Mouse (Mus musculus): ENCODE measurements around the gene Kcnd1.
"Not testable (repeated sequence)": the region's sequence is repeated elsewhere in the genome, so short reads cannot be mapped to it uniquely, and the experiment has no call there.

Gene Kcnd1

GRCm38 (mm10) chrX:7821865-7822779 is at the start of gene Kcnd1:
Kcnd1 (plus strand) TSS chrX:7822289.
- no peak for DNase-seq (ENCODE audit: low read depth)

GRCm38 (mm10) chrX:7772766-7773165 is 49.3 kb upstream of the Kcnd1 start:
- peak; percentile 41 for DNase-seq (ENCODE audit: low read depth)

GRCm38 (mm10) chrX:7775501-7776205 is 46.4 kb upstream of the Kcnd1 start:
- DNase-seq (ENCODE audit: low read depth), result no peak

- DNase-seq (ENCODE audit: low read depth), result peak; percentile 58
Observed at GRCm38 (mm10) chrX:7776329-7777082, 45.6 kb upstream of the Kcnd1 start.

- DNase-seq (ENCODE audit: low read depth), result no peak
Observed at GRCm38 (mm10) chrX:7778450-7779244, 43.4 kb upstream of the Kcnd1 start.

- no peak for DNase-seq (ENCODE audit: low read depth)
Observed at GRCm38 (mm10) chrX:7779294-7779693, 42.8 kb upstream of the Kcnd1 start.

GRCm38 (mm10) chrX:7782603-7783092 is 39.4 kb upstream of the Kcnd1 start:
- no peak for DNase-seq (ENCODE audit: low read depth)

- DNase-seq (ENCODE audit: low read depth), result peak; percentile 93
Observed at GRCm38 (mm10) chrX:7789542-7790136, 32.5 kb upstream of the Kcnd1 start, which contains the start of gene Gripap1. Gripap1 (plus strand) TSS chrX:7789765.

- DNase-seq (ENCODE audit: low read depth), result no peak
Observed at GRCm38 (mm10) chrX:7790309-7790708, 31.8 kb upstream of the Kcnd1 start.

- DNase-seq (ENCODE audit: low read depth), result peak; percentile 51
Observed at GRCm38 (mm10) chrX:7793361-7793760, 28.7 kb upstream of the Kcnd1 start.

- peak; percentile 40 for DNase-seq (ENCODE audit: low read depth)
Observed at GRCm38 (mm10) chrX:7795016-7795415, 27.1 kb upstream of the Kcnd1 start.

- no peak for DNase-seq (ENCODE audit: low read depth)
Observed at GRCm38 (mm10) chrX:7797327-7797726, 24.8 kb upstream of the Kcnd1 start.

GRCm38 (mm10) chrX:7802157-7802556 is 19.9 kb upstream of the Kcnd1 start:
- DNase-seq (ENCODE audit: low read depth), result not testable (repeated sequence)

GRCm38 (mm10) chrX:7815016-7815415 is 7.1 kb upstream of the Kcnd1 start:
- peak; percentile 43 for DNase-seq (ENCODE audit: low read depth)

GRCm38 (mm10) chrX:7837146-7837545 is 15.1 kb downstream of the Kcnd1 start:
- no peak for DNase-seq (ENCODE audit: low read depth)

GRCm38 (mm10) chrX:7840842-7841162 is 18.7 kb downstream of the Kcnd1 start:
- no peak for DNase-seq (ENCODE audit: low read depth)

- DNase-seq (ENCODE audit: low read depth), result peak; percentile 96
Observed at GRCm38 (mm10) chrX:7841163-7842162, 19.4 kb downstream of the Kcnd1 start, which contains the start of gene Otud5. Otud5 (plus strand) TSS chrX:7841364.

- DNase-seq (ENCODE audit: low read depth), result peak; percentile 47
Observed at GRCm38 (mm10) chrX:7842318-7842717, 20.2 kb downstream of the Kcnd1 start.

- no peak for DNase-seq (ENCODE audit: low read depth)
Observed at GRCm38 (mm10) chrX:7847845-7848244, 25.8 kb downstream of the Kcnd1 start.

GRCm38 (mm10) chrX:7854578-7854977 is 32.5 kb downstream of the Kcnd1 start:
- DNase-seq (ENCODE audit: low read depth), result peak; percentile 74

Measured in induced T-regulatory cell, adult 2 months (primary cell).